Comparison of ENCODE assay signal across 16 mouse cellular contexts in genomic region chr19:4568832-4569231, GRCm38 (mm10). TPM values are rescaled to one million over a fixed set of nuclear protein-coding genes. Genes with fewer than 3 reads are reported as not detected.
DNase-seq lines count a peak whose midpoint lies in the region; ATAC-seq lines count a peak whose summit lies in the region.
"Had no signal": no experiment of that assay in that cellular context is flagged by ENCODE, and none has a peak within 500 bp of the region (broad histone marks: within the 10 kb centered on the region; RNA-seq: fewer than 3 reads in every experiment).

No protein-coding gene starts in this region.

- H3K9me3 ChIP-seq in heart, embryonic 13.5 days: no peaks in the 10 kb centered on the region
- no peaks in the 10 kb centered on the region for H3K9me3 ChIP-seq in liver, embryonic 16.5 days (replicated peaks; ENCODE audit: control insufficient read depth, low read length)
- H3K9me3 ChIP-seq: embryonic facial prominence, embryonic 12.5 days; hindbrain, embryonic 15.5 days had no signal

- peak overlapping the region; percentile 45 for H3K27ac ChIP-seq in heart, embryonic 13.5 days (replicated peaks)
- peak overlapping the region; percentile 99 for H3K27ac ChIP-seq in liver, embryonic 16.5 days (ENCODE audit: low read length)
- H3K27ac ChIP-seq: embryonic facial prominence, embryonic 12.5 days; hindbrain, embryonic 15.5 days had no signal

- H3K4me2 ChIP-seq in heart, embryonic 13.5 days: no peak overlapping the region
- peak overlapping the region; percentile 60 for H3K4me2 ChIP-seq in liver, embryonic 16.5 days (ENCODE audit: low read depth, low read length)
- H3K4me2 ChIP-seq: embryonic facial prominence, embryonic 12.5 days; hindbrain, embryonic 15.5 days had no signal

- peaks cover 23% of the 10 kb centered on the region for H3K4me1 ChIP-seq in heart, embryonic 13.5 days
- peaks cover 76% of the 10 kb centered on the region for H3K4me1 ChIP-seq in liver, embryonic 16.5 days (ENCODE audit: control insufficient read depth, low read depth, low read length)
- H3K4me1 ChIP-seq: embryonic facial prominence, embryonic 12.5 days; hindbrain, embryonic 15.5 days had no signal

- no peak for DNase-seq in heart, adult 8-10 months (ENCODE audit: low spot score)
- peak; percentile 53 for DNase-seq in spleen, adult 12 weeks (ENCODE audit: low spot score)
- DNase-seq in spleen, adult 18-20 months: no peak
- DNase-seq in cerebellum, postnatal 36 days: no peak
- DNase-seq in urinary bladder, adult 18-20 months (ENCODE audit: low spot score in 2 of 2): no peak
- DNase-seq: adrenal gland, adult 8-10 months; B cell, adult 2 months; cerebellum, adult 18-20 months; forebrain, postnatal 0 days; kidney, postnatal 4 days; lung, postnatal 4 days had no signal

- 26% methylated on average over 4 of the region's 4 CpGs for WGBS in heart, embryonic 13.5 days
- WGBS in liver, embryonic 16.5 days (ENCODE audit: insufficient replicate concordance): 12% methylated on average over 4 of the region's 4 CpGs

- ATAC-seq in heart, embryonic 13.5 days (ENCODE audit: extremely low read depth, insufficient number of reproducible peaks, low FRiP score, low TSS enrichment): no peak; the same call in 1 of the 2 replicates
- peak; percentile 90 for ATAC-seq in liver, embryonic 16.5 days (ENCODE audit: low read depth)
- no peak for ATAC-seq in CD4-positive, CD25-positive, alpha-beta regulatory T cell, adult 4 months
- ATAC-seq: forebrain, postnatal 0 days had no signal

- H3K27me3 ChIP-seq in heart, embryonic 13.5 days (replicated peaks): no peaks in the 10 kb centered on the region
- H3K27me3 ChIP-seq in liver, embryonic 16.5 days (ENCODE audit: control insufficient read depth, insufficient read depth, low read depth, low read length): no peaks in the 10 kb centered on the region
- H3K27me3 ChIP-seq: embryonic facial prominence, embryonic 12.5 days; hindbrain, embryonic 15.5 days had no signal

- no peak overlapping the region for H3K4me3 ChIP-seq in heart, embryonic 13.5 days
- H3K4me3 ChIP-seq in liver, embryonic 16.5 days (ENCODE audit: low read depth, low read length): peak overlapping the region; percentile 22; the same call in 1 of the 2 replicates
- H3K4me3 ChIP-seq: embryonic facial prominence, embryonic 12.5 days; hindbrain, embryonic 15.5 days had no signal

- H3K36me3 ChIP-seq in heart, embryonic 13.5 days: no peaks in the 10 kb centered on the region
- H3K36me3 ChIP-seq in liver, embryonic 16.5 days (ENCODE audit: control insufficient read depth, insufficient read depth): no peaks in the 10 kb centered on the region
- H3K36me3 ChIP-seq: embryonic facial prominence, embryonic 12.5 days; hindbrain, embryonic 15.5 days had no signal

- H3K9ac ChIP-seq in heart, embryonic 13.5 days: no peak overlapping the region
- H3K9ac ChIP-seq in liver, embryonic 16.5 days (ENCODE audit: low read depth, low read length): peak overlapping the region; percentile 67
- H3K9ac ChIP-seq: embryonic facial prominence, embryonic 12.5 days; forebrain, postnatal 0 days; hindbrain, embryonic 15.5 days had no signal

RNA-seq across cellular contexts. Expression of gene Lrfn4, which starts 46.6 kb away (rescaled TPM):
- 3.2 and 3.8 TPM in 2 replicates for polyA plus RNA-seq in heart, embryonic 13.5 days (2015; fragmentation: Nextera tagmentation; extraction: Ambion mirVana)
- 1 to 10 TPM; 5.7 to 7.8 (median 7.1) TPM for total RNA-seq in heart, adult 8-10 months (2022)
- 0.23 and 0.28 TPM in 2 replicates for polyA plus RNA-seq in liver, embryonic 16.5 days (2015; fragmentation: Nextera tagmentation; extraction: Ambion mirVana)
- polyA plus RNA-seq in CD4-positive, CD25-positive, alpha-beta regulatory T cell, adult 4 months (2017; shearing (Covaris generic)): not detected

RNA-seq across cellular contexts. Expression of gene Rce1, which starts 56.6 kb away (rescaled TPM):
- polyA plus RNA-seq in heart, embryonic 13.5 days (2015; fragmentation: Nextera tagmentation; extraction: Ambion mirVana): 37.7 and 41.2 TPM in 2 replicates
- 1 to 10 TPM; 6.9 to 9.2 (median 8.0) TPM for total RNA-seq in heart, adult 8-10 months (2022)
- polyA plus RNA-seq in liver, embryonic 16.5 days (2015; fragmentation: Nextera tagmentation; extraction: Ambion mirVana): 22.5 and 23.5 TPM in 2 replicates
- 10 to 100 TPM; 45.3 to 50.7 TPM for polyA plus RNA-seq in CD4-positive, CD25-positive, alpha-beta regulatory T cell, adult 4 months (2017; shearing (Covaris generic))

RNA-seq across cellular contexts. Expression of gene Pcx, which starts 58.6 kb away (rescaled TPM):
- 11.6 and 13.1 TPM in 2 replicates for polyA plus RNA-seq in heart, embryonic 13.5 days (2015; fragmentation: Nextera tagmentation; extraction: Ambion mirVana)
- 10 to 100 TPM; 38.8 to 58.2 (median 43.9) TPM for total RNA-seq in heart, adult 8-10 months (2022)
- 88.7 and 118 TPM in 2 replicates for polyA plus RNA-seq in liver, embryonic 16.5 days (2015; fragmentation: Nextera tagmentation; extraction: Ambion mirVana)
- 1 to 10 TPM in 1 of 2 experiments, under 1 TPM in 1; 0.73 to 3.6 TPM for polyA plus RNA-seq in CD4-positive, CD25-positive, alpha-beta regulatory T cell, adult 4 months (2017; shearing (Covaris generic))
